Mouse (Mus musculus): ENCODE results near the gene Rassf2.

Rassf2 gene

GRCm38 (mm10) chr2:132005445-132005844, 24.6 kb downstream of the Rassf2 start:
- DNase-seq (ENCODE audit: low spot score in 2 of 2): no peak

GRCm38 (mm10) chr2:132004495-132005136, 25.4 kb downstream of the Rassf2 start:
- DNase-seq (ENCODE audit: low spot score in 2 of 2): no peak

- no peak for DNase-seq (ENCODE audit: low spot score in 2 of 2)
Measured at GRCm38 (mm10) chr2:132003916-132004315, 26.1 kb downstream of the Rassf2 start.

GRCm38 (mm10) chr2:132001696-132002334, 28.2 kb downstream of the Rassf2 start:
- DNase-seq (ENCODE audit: low spot score in 2 of 2): no peak

- no peak for DNase-seq (ENCODE audit: low spot score in 2 of 2)
Measured at GRCm38 (mm10) chr2:131997356-131997755, 32.7 kb downstream of the Rassf2 start.

GRCm38 (mm10) chr2:131996369-131996768, 33.7 kb downstream of the Rassf2 start:
- no peak for DNase-seq (ENCODE audit: low spot score in 2 of 2)

- no peak for DNase-seq (ENCODE audit: low spot score in 2 of 2)
Measured at GRCm38 (mm10) chr2:131995742-131996141, 34.3 kb downstream of the Rassf2 start.

- DNase-seq (ENCODE audit: low spot score in 2 of 2): no peak
Measured at GRCm38 (mm10) chr2:131994971-131995370, 35.1 kb downstream of the Rassf2 start.

- DNase-seq (ENCODE audit: low spot score in 2 of 2): no peak
Measured at GRCm38 (mm10) chr2:131993563-131994088, 36.4 kb downstream of the Rassf2 start.

GRCm38 (mm10) chr2:131993151-131993550, 36.9 kb downstream of the Rassf2 start:
- no peak for DNase-seq (ENCODE audit: low spot score in 2 of 2)

- no peak for DNase-seq (ENCODE audit: low spot score in 2 of 2)
Measured at GRCm38 (mm10) chr2:131992487-131992886, 37.6 kb downstream of the Rassf2 start.

- no peak for DNase-seq (ENCODE audit: low spot score in 2 of 2)
Measured at GRCm38 (mm10) chr2:131988550-131988949, 41.5 kb downstream of the Rassf2 start.

- no peak for DNase-seq (ENCODE audit: low spot score in 2 of 2)
Measured at GRCm38 (mm10) chr2:131987950-131988349, 42.1 kb downstream of the Rassf2 start.

GRCm38 (mm10) chr2:131982546-131983196, 47.4 kb downstream of the Rassf2 start:
- DNase-seq (ENCODE audit: low spot score in 2 of 2): peak in 1 of 2 experiments; percentile 55

- DNase-seq (ENCODE audit: low spot score in 2 of 2): no peak
Measured at GRCm38 (mm10) chr2:131980866-131981265, 49.2 kb downstream of the Rassf2 start.

GRCm38 (mm10) chr2:131976663-131977062, 53.4 kb downstream of the Rassf2 start:
- no peak for DNase-seq (ENCODE audit: low spot score in 2 of 2)

GRCm38 (mm10) chr2:131971098-131971497, 59.0 kb downstream of the Rassf2 start:
- no peak for DNase-seq (ENCODE audit: low spot score in 2 of 2)

- no peak for DNase-seq (ENCODE audit: low spot score in 2 of 2)
Measured at GRCm38 (mm10) chr2:131970597-131970996, 59.5 kb downstream of the Rassf2 start.

GRCm38 (mm10) chr2:131961671-131962070, 68.4 kb downstream of the Rassf2 start:
- no peak for DNase-seq (ENCODE audit: low spot score in 2 of 2)

GRCm38 (mm10) chr2:131957731-131958222, 72.3 kb downstream of the Rassf2 start:
- no peak for DNase-seq (ENCODE audit: low spot score in 2 of 2)

GRCm38 (mm10) chr2:131956336-131957256, 73.5 kb downstream of the Rassf2 start:
- no peak for DNase-seq (ENCODE audit: low spot score in 2 of 2)
